ENCODE assay signal across 14 mouse cellular contexts in the genomic region with DNA sequence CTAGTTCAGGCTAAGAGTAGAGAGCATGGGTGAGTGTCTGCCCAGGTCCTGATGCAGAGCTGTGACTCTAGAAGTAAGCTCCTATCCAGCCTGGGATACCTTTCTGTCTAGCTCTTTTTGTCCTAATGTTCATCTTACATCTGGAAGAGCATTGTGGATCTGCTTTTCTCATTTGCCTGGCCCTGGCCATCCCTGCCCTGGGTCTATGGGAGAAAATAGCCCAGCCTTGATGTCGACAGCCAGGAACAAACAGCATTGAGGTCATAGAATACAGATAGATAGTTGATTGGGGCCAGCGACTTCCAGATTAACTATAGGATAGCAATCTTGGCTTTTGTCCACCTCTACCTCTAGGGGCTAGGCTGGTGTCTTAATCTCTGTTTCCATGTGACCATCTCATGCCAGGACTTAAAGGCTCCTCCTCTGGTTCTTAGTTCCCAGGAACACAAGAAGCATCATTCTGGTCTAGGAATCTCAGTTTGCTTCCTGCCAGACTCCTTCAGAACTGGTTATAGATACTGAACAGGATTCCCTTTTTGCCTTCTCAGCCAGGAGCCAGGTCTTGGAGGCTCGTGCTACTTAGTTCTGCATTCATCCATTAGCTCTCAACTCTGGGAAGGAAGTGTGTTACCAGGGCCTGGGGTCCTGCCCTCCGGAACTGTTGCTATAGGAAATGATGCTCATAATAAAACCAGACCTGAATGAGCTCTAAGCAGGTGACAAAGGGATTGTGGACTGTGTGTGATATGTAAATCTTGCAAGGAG.
DNase-seq lines count a peak whose midpoint lies in the region; ATAC-seq and TF ChIP-seq lines count a peak whose summit lies in the region.
"Had no signal": no experiment of that assay in that cellular context is flagged by ENCODE, and none has a peak within 500 bp of the region (broad histone marks: within the 10 kb centered on the region; RNA-seq: fewer than 3 reads in every experiment).

No protein-coding gene starts in this region.

- ATAC-seq in kidney, embryonic 15.5 days (replicated peaks; ENCODE audit: low FRiP score), result no peak
- ATAC-seq in midbrain, postnatal 0 days (ENCODE audit: low FRiP score), result no peak
- ATAC-seq in stomach, embryonic 14.5 days (ENCODE audit: insufficient number of reproducible peaks, insufficient read depth, low FRiP score, low read depth), result no peak
- no peak for ATAC-seq in frontal cortex, adult (ENCODE audit: low TSS enrichment)
- ATAC-seq: midbrain, embryonic 16.5 days had no signal

- H3K27me3 ChIP-seq in kidney, embryonic 15.5 days, result no peaks in the 10 kb centered on the region
- no peaks in the 10 kb centered on the region for H3K27me3 ChIP-seq in midbrain, embryonic 10.5 days (ENCODE audit: low read depth, poor library complexity, severe bottlenecking)
- H3K27me3 ChIP-seq in midbrain, postnatal 0 days (ENCODE audit: insufficient read depth, low read length), result no peaks in the 10 kb centered on the region
- H3K27me3 ChIP-seq in stomach, embryonic 14.5 days (ENCODE audit: control insufficient read depth, insufficient read depth, low read length), result no peaks in the 10 kb centered on the region
- H3K27me3 ChIP-seq: embryonic facial prominence, embryonic 12.5 days; hindbrain, embryonic 15.5 days had no signal

- intact Hi-C loops in heart, postnatal 10 days (cut with DNase I), result no loop called here

- H3K4me2 ChIP-seq in kidney, embryonic 15.5 days, result no peak overlapping the region
- H3K4me2 ChIP-seq in midbrain, postnatal 0 days (ENCODE audit: low read depth, low read length, poor library complexity, severe bottlenecking), result no peak overlapping the region
- no peak overlapping the region for H3K4me2 ChIP-seq in stomach, embryonic 14.5 days (replicated peaks; ENCODE audit: low read depth, low read length)
- H3K4me2 ChIP-seq: embryonic facial prominence, embryonic 12.5 days; hindbrain, embryonic 15.5 days had no signal

- no peak overlapping the region for H3K4me3 ChIP-seq in kidney, embryonic 15.5 days (replicated peaks)
- no peak overlapping the region for H3K4me3 ChIP-seq in midbrain, embryonic 10.5 days
- no peak overlapping the region for H3K4me3 ChIP-seq in midbrain, postnatal 0 days (ENCODE audit: low read depth, low read length)
- no peak overlapping the region for H3K4me3 ChIP-seq in stomach, embryonic 14.5 days (ENCODE audit: low read depth, low read length)
- H3K4me3 ChIP-seq: embryonic facial prominence, embryonic 12.5 days; hindbrain, embryonic 15.5 days had no signal

- peaks cover 58% of the 10 kb centered on the region for H3K4me1 ChIP-seq in kidney, embryonic 15.5 days
- peaks cover 20% of the 10 kb centered on the region for H3K4me1 ChIP-seq in midbrain, embryonic 10.5 days
- no peaks in the 10 kb centered on the region for H3K4me1 ChIP-seq in midbrain, postnatal 0 days (ENCODE audit: insufficient read depth, low read length)
- H3K4me1 ChIP-seq in stomach, embryonic 14.5 days (ENCODE audit: control insufficient read depth, insufficient read depth, low read length), result peaks cover 52% of the 10 kb centered on the region

- DNase-seq in heart, adult 11 months, result peak; percentile 94
- DNase-seq in heart, postnatal 10 days, result no peak
- no peak for DNase-seq in kidney, adult 8-10 months
- DNase-seq in midbrain, embryonic 10.5 days (ENCODE audit: low spot score), result no peak
- no peak for DNase-seq in midbrain, postnatal 0 days (ENCODE audit: low spot score)
- DNase-seq: adrenal gland, adult 8-10 months; cerebellum, postnatal 25 days; retina, postnatal 1 day had no signal

- no peaks in the 10 kb centered on the region for H3K36me3 ChIP-seq in kidney, embryonic 15.5 days
- no peaks in the 10 kb centered on the region for H3K36me3 ChIP-seq in midbrain, embryonic 10.5 days
- H3K36me3 ChIP-seq in midbrain, postnatal 0 days (ENCODE audit: insufficient read depth, low read length), result no peaks in the 10 kb centered on the region
- H3K36me3 ChIP-seq in stomach, embryonic 14.5 days (ENCODE audit: control insufficient read depth, insufficient read depth, low read length), result no peaks in the 10 kb centered on the region
- H3K36me3 ChIP-seq: embryonic facial prominence, embryonic 12.5 days; hindbrain, embryonic 15.5 days had no signal

- H3K27ac ChIP-seq in kidney, embryonic 15.5 days, result 0 out of 2 replicates have a peak overlapping the region, but pooled peaks have one; percentile 93
- H3K27ac ChIP-seq in midbrain, embryonic 10.5 days (replicated peaks), result 0 out of 2 replicates have a peak overlapping the region, but pooled peaks have one; percentile 23
- no peak overlapping the region for H3K27ac ChIP-seq in midbrain, postnatal 0 days (ENCODE audit: low read depth, low read length)
- peak overlapping the region; percentile 33; the same call in 1 of the 2 replicates for H3K27ac ChIP-seq in stomach, embryonic 14.5 days (ENCODE audit: low read length)
- H3K27ac ChIP-seq: embryonic facial prominence, embryonic 12.5 days; hindbrain, embryonic 15.5 days had no signal

- H3K9me3 ChIP-seq in kidney, embryonic 15.5 days (replicated peaks), result no peaks in the 10 kb centered on the region
- H3K9me3 ChIP-seq in midbrain, embryonic 10.5 days (replicated peaks), result no peaks in the 10 kb centered on the region
- no peaks in the 10 kb centered on the region for H3K9me3 ChIP-seq in midbrain, postnatal 0 days (ENCODE audit: low read length)
- H3K9me3 ChIP-seq in stomach, embryonic 14.5 days (ENCODE audit: control insufficient read depth, low read depth, low read length), result no peaks in the 10 kb centered on the region
- H3K9me3 ChIP-seq: embryonic facial prominence, embryonic 12.5 days; hindbrain, embryonic 15.5 days had no signal

- no peak overlapping the region for H3K9ac ChIP-seq in kidney, embryonic 15.5 days
- no peak overlapping the region for H3K9ac ChIP-seq in midbrain, postnatal 0 days (replicated peaks; ENCODE audit: low read length, poor library complexity, severe bottlenecking)
- no peak overlapping the region for H3K9ac ChIP-seq in stomach, embryonic 14.5 days (replicated peaks; ENCODE audit: low read depth, low read length)
- H3K9ac ChIP-seq: embryonic facial prominence, embryonic 12.5 days; hindbrain, embryonic 15.5 days had no signal

- no peak for TF ChIP-seq CTCF in midbrain, postnatal 0 days (IDR thresholded peaks at IDR 0.05)

- 69% methylated on average over 4 of the region's 4 CpGs for WGBS in kidney, embryonic 15.5 days
- 80% methylated on average over 4 of the region's 4 CpGs for WGBS in midbrain, embryonic 10.5 days
- 78% methylated on average over 4 of the region's 4 CpGs for WGBS in midbrain, postnatal 0 days
- 70% methylated on average over 4 of the region's 4 CpGs for WGBS in stomach, embryonic 14.5 days
